Mouse (Mus musculus) thymus, adult 2 months (tissue): Measurements from ENCODE around the gene Panx3.

ENCODE experiments used
- CTCF ChIP-seq: fragments of 200-500 bp; IDR thresholded peaks from 2 replicates; pipeline ENCODE4 v1.5.1; 2012; ENCODE audit warnings: mild to moderate bottlenecking, control low read depth, low read length, moderate library complexity, borderline replicate concordance; ENCODE audit not compliant: control insufficient read depth, poor library complexity, insufficient read depth; ENCODE audit errors: extremely low read depth
- POLR2A ChIP-seq: fragments of 200-500 bp; IDR thresholded peaks from 2 replicates; pipeline ENCODE4 v1.6.1; 2012; ENCODE audit warnings: mild to moderate bottlenecking, low read length, control low read depth, moderate library complexity; ENCODE audit not compliant: control insufficient read depth, poor library complexity, insufficient read depth; ENCODE audit errors: extremely low read depth

DNA sequence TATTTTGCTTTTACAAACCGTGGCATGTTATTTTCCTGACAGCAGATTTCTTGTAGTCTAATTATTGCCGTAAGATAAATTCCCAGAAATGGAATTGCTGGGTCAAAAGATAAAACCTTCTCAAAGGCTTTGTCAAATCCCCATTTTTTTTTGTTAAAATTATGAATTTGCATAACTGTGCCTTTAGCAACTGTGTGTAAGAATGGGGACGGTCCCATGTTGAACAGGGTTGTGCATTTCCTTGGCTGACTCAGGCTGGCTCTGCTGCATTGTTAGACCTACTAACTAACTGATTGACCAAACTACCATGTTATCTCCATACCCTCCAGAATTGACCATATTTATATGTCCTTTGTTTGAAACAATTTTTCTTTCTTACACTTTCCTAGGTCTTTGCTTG, 34.8 kb downstream of the Panx3 start:
- TF ChIP-seq CTCF (no peak), POLR2A (no peak)
